Mouse (Mus musculus) ovary, postnatal 14 days (tissue): ENCODE measurements around the gene Irf3.

Experiments
- DNase-seq: peaks from one replicate; pipeline ENCODE4 v3.0.0; 2022; ENCODE audit warnings: low spot score

Irf3 gene

GRCm38 (mm10) chr7:44997231-44997939, at the start of gene Irf3:
Gene Irf3, plus strand, starts transcription at chr7:44997648.
- peak; percentile 94 for DNase-seq

DNA sequence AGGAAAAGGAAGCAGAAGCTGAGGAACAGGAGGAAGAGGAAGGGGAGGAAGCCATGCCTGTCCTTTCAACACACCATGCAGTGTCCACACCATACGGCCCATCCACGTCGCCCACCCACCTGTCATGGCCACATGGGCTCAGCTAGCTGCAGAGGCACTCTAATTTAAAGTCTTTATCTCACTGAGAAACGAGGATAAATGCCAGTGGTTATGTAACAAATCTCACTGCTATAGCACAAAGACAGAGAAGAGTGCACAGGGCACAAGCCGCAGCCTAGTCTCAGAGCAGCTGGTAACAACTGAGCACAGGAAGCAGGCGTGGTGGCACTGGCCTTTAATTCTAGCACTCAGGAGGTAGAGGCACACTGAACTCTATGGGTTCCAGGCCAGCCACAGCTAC, 47.5 kb upstream of the Irf3 start:
- no peak for DNase-seq

DNA sequence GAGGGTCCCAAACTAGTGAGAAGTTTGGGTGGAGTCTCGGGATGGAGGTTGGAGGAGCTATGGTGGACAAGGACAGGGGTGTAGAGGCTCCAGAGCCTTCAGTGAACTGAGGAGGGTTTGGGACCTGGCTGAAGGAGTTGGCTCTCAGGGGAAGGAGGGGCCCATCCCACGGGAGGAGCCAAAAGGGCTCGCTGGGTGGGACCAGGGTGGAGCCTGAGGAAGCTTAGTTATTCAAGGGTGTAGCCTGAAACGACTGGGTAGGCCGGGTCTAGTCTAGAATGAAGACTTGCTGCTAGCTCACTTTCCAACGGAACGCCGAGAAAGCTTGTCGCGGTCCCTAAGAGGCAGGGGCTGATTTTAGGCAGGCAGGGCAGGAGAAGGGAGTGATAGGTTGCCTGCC, 45.5 kb upstream of the Irf3 start:
- no peak for DNase-seq

- DNase-seq = peak; percentile 87
These were observed 44.7 kb upstream of the Irf3 start for GRCm38 (mm10) chr7:44952611-44953306.

GRCm38 (mm10) chr7:44953561-44953960, 43.9 kb upstream of the Irf3 start:
- DNase-seq = no peak

- DNase-seq = no peak
These were observed 43.2 kb upstream of the Irf3 start for GRCm38 (mm10) chr7:44954091-44954885.

DNA sequence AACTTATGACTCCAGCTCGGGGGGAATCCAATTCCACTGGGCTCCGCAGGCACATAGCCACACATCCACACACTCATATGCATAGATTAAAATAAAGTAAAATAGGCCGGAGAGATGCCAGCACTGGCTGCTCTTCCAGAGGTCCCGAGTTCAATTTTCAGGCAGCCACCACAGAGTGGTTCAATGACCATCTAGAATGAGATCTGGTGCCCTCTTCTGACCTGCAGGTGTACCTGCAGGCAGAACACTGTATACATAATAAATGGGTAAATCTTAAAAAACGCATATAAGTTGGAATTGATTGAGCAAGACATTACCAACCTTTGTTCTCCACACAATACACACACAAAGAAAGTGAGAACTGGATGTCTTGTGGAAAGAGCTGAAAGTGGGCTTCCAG, 41.8 kb upstream of the Irf3 start:
- DNase-seq = no peak

DNA sequence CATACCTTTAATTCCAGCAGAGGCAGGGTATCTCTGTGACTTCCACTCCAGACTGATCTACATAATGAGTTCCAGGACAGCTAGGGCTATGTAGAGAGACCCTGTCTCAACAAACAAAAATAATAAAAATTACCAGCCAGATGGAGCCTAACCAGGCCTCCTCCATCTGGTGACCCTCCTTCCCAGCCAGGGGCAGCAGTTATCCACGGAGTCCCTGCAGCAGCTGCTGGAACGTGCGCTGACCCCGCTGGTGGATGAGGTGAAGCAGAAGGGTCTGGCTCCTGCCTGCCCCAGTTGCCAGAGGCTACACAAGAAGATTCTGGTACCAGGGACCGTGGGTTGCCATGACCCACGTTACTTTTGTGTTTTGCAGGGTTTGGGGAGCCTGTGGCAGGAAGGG, 41.2 kb upstream of the Irf3 start:
- DNase-seq = no peak

GRCm38 (mm10) chr7:44957183-44957835, 40.1 kb upstream of the Irf3 start:
- no peak for DNase-seq

- DNase-seq = no peak
These were observed 39.2 kb upstream of the Irf3 start for GRCm38 (mm10) chr7:44958208-44958607.

DNA sequence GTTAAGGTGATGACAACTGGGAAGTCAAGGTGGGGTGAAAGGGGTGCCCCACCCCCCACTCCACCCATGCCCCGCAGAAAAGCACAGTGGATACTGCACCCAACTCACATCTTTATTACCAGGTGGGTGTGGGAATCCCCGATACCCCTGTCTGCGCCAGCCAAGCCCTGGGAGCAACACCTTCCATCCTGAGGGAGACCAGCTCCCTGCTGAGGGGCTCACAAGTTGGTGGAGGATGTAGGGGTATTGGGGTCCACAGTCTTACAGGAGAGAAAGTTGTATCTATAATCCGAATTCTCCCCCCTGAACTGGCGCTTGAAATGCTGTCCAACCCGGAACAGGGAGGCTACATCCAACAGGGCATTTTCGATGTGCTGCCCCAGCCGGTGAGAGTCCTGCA, 38.2 kb upstream of the Irf3 start:
- DNase-seq = no peak

GRCm38 (mm10) chr7:44959874-44960511, 37.5 kb upstream of the Irf3 start:
- DNase-seq = no peak

- no peak for DNase-seq
These were observed 36.9 kb upstream of the Irf3 start for GRCm38 (mm10) chr7:44960512-44960910.

DNA sequence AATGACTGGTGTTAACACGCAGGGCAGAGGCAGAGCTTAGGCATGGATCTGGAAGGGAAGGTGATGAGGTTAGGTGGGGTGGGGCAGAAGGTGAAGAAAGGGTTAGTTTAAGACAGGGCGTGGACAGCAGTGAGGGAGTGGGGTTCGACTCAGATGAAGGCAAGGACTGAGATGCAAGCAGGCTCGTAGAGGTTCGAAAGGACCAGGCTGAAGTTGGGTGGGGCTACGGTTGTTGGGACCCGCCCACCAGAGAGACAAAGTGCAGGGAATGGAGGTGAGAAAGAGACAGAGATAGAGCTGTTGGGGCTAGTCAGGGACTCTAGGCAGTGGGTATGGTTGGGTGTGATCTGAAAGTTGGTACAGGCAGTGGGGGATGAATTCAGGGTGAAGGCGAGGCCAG, 35.1 kb upstream of the Irf3 start:
- DNase-seq = no peak

GRCm38 (mm10) chr7:44962831-44963230, 34.6 kb upstream of the Irf3 start:
- no peak for DNase-seq

GRCm38 (mm10) chr7:44964990-44965389, 32.5 kb upstream of the Irf3 start:
- DNase-seq = no peak

GRCm38 (mm10) chr7:44965975-44966374, 31.5 kb upstream of the Irf3 start:
- no peak for DNase-seq

DNA sequence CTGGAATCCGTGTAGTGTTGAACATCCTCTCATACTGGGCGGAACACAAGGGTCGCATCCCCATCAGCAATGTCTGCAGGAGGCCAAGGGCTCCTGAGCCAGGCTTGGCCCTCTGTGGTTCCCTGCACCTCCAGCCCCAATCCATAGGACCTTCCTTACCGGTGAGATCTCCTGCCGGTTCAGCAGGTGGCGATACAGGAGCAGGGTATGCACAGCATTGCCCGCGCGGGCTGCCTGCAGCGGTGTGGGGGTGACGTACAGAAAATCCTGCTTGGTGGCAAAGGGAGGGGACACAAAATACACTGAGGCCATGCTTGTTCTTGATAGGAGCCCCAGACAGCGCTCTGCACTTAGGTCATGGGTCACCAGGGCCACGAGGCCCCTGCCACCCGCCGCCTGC, 30.8 kb upstream of the Irf3 start:
- no peak for DNase-seq

DNA sequence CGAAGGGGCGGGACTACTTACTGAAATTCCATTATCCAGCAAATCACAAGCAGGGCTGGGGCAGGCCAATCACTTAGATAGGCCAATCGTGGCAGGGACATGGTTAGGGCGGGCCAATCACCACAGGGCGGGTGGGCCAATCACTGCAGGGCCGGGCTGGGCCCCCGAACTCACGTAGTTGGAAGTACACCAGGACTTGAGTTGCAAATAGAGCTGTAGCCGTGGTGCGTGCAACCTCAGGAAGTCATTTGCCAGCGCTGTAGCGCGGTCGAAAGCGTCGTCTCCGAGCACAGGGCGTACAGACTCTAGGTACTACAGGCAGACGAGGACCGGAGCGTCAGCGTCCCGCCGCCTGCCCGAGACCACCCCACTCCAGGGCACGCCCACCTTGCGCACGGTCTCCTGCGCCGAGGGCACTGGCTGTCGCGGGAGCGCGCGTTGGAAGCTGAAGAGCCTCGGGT, 27.2 kb upstream of the Irf3 start:
- peak; percentile 69 for DNase-seq

DNA sequence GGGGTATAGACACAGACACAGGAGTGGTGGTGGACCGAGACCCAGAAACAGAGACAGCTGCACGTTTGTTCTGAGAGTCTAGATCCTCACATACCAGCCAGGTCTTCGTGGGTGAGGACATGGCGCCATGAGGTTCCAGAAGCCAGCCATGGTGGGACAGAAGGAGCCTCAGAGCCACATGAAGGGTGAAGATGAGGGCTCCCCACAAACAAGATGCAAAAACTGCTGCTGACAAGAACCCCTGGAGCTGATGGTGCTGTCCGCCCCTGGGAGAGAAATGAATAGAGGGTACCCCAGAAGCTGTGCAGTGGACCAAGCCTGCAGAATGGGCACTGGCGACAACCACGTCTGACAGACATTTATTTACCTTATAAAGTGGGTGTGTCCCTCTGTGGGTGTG, 26.3 kb upstream of the Irf3 start:
- no peak for DNase-seq

DNA sequence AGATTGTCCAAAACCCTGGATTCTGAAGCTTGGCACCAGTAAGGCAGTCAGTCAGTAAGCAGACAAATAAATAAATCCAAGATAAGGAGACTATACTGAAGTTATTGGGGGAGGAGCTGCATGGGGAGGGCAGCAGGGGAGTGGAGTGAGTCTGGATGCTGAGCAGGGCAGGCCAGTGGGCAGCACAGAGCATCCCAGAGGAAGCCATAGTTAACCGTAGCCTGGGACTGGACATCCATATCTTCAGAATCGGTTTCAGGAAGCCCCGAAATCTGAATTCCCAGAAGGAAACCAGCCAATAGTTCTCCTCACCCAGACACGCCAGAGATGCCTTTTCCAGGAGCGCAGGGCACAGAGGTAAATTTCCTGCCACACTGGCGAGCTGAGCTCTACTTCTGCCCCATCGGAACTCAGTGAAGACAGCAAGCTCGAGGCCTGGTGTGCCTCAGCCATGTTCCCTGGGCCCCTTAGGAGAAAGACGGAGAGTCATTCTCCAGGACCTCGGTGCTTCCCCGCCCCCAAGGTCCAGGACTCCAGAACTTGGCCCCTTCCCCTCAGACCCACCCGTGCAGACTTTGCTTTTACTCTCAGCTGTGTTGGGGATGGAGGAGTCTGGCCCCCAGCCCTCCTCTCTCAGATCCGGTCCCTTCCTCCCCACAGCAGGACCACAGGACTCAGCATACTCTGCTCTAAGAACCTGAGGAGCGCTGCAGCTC, 23.9 kb upstream of the Irf3 start:
- no peak for DNase-seq
